Mouse (Mus musculus) ES-CJ7 (cell line): ENCODE measurements around the gene Ptger3.

Experiments used
- DNase-seq: peaks from one replicate; pipeline ENCODE4 v3.0.0; 2011; ENCODE audit warnings: low read depth, low spot score

Ptger3 gene

DNA sequence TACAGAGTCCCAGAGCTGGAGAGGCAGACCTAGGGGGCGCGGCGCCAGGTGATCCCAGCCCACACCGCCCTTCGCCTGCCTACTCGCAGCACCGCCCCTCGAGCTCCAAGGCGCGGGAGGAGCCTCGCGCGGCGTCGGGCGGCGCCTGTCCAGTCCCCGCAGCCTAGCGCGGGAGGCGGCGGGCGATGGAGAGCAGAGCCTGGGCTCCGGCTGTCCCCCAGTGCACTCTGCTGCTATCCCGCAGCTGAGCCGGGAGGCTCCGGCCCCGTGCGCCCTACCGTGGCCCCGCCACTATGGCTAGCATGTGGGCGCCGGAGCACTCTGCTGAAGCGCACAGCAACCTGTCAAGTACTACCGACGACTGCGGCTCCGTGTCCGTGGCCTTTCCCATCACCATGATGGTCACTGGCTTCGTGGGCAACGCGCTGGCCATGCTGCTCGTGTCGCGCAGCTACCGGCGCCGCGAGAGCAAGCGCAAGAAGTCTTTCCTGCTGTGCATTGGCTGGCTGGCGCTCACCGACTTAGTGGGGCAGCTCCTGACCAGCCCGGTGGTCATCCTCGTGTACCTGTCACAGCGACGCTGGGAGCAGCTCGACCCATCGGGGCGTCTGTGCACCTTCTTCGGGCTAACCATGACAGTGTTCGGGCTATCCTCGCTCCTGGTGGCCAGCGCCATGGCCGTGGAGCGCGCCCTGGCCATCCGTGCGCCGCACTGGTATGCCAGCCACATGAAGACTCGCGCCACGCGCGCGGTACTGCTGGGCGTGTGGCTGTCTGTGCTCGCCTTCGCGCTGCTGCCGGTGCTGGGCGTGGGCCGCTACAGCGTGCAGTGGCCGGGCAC, at the start of gene Ptger3:
Gene Ptger3, plus strand, starts transcription at position 168 of the 841 bp plus-strand sequence.
- DNase-seq: peak; percentile 62

DNA sequence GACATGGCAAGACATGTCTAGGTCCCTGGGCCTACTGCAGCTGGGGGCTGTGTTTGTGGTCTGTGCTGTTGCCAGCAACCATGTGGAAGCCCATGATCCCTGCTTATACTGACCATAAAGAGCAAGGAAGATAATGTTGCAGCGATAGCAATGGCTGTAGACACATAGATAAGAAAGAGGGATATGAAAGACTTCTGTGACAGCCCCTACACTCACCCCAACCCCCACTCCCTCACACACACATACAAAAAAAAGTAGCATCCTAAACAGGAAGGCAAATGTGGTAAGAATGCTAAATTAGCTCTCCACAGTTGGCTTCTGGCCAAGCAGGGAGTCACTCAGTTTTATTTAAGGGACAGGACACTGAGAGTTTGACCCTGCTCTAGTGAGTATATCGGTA, 48.7 kb upstream of the Ptger3 start:
- no peak for DNase-seq

DNA sequence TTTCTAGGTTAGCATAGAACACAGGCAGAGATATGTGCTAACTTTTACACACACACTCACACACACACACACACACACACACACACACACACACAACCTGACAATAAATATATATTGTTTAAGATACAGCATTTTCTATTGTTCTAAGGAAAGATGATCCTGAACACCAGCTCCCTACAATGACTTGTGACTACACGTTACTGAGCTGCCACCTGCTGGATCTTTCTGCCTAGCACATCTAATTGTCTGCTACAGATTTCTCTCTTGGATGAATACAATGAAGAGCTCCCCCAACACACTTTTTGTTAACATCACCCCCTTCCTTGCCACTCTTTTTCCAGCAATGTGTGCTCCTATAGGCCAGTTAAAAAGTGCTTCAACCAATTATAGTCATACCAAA, 46.3 kb upstream of the Ptger3 start:
- peak; percentile 63 for DNase-seq

DNA sequence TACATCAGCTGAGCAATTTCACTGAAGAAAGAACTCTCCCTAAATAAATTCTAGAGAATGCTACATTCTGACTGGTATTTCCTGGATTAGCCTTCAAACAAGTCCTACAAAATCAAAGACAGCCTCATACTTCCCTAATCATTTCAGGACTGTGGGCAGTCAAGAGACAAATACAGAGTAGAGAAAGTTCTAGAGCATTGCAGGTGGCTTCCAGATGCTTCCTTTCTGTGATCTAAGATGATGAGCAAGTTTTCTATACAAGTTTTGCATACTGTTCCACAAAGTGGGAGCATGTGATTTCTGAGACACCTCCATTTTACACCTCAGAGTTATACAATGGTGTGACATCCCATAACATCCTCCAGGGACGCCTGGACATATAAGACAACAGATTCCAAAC, 42.9 kb upstream of the Ptger3 start:
- DNase-seq: no peak

DNA sequence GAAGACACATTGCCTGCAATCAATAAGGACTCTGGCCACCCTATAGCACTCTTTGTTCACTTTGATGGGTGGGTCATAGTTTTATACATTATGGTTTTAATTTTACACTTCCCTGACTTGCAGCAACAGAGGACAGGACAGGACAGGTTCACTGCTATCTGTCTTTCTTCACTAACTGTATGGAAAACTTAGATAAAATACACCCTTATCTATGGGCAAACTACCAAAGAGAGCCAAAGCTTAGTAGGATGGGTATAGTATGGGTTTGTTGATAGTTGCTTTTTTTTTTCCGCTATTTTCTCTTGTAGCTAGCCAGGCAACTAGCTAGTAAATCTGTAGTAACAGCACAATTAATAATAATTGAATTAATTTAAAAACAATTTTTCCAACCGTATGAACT, 35.1 kb upstream of the Ptger3 start:
- DNase-seq: no peak

DNA sequence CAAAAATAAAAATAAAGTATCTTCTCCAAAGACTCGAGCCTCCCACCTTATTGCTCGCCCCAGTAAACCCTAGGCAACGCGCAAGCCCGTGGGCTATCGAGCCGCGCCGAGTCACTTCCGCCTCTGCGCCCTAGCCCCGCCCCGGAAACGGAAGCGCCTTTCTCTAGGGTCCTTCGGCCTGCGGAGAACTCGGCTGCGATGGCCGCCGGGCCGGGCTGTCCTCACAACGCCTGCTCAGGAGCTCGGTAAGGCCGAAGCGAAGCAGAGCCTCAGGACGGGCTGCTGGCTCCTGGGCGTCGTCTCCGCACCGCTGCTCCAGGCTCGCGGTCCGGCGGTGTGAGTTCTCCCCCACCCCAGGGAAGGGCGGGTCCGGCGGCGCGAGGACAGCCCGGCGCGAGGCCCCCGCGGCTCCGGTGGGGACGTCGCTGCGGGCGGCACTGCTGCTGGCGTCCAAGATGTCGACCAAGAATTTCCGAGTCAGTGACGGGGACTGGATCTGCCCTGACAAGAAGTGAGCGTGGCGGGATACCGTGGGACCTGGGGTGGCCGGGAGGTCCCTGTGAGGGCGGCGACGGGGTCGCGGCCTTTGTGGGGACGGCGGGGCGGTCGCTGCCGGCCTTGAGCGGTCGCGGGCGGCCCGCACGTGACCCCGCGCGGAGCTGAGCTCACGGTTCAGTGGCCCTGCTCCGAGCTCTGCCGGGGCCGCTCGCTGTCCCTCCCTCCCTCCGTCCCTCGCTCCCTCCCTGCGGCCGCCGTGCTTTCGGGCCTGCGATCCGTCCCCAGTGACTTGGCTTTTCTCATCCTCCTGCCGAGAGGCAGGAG, 32.5 kb upstream of the Ptger3 start, which contains the start of gene Zranb2:
Gene Zranb2, plus strand, starts transcription at position 197 of the 822 bp plus-strand sequence.
- peak; percentile 91 for DNase-seq

DNA sequence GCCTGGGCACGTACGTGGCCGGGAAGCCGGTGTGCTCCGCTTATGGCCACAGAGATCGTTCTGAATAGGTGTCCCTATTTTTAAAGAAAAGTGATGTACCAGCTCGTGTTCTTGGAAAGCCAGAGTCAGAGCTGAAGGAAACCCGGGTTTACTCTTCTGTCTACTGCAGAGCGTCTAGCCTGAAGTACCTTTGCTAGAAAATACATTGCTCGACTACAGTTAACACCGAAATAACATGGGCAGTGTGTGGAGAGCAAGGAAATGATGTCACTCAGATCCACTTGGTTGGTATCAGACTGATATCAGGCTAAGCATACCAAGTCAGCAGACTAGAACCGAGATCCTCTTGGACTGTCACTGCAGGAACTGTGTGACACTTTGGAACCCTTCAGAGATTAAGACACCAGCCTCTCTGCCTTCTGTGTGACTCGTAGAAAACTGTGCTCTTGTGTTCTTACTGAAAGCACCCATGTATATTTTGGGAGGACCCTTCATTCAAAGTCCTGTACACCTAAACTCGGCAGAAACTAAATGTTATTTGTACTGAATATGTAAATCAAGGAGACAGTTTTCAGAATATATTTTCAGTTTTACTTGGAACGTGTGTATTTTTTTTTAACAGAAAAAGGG, 31.8 kb upstream of the Ptger3 start:
- peak; percentile 40 for DNase-seq

DNA sequence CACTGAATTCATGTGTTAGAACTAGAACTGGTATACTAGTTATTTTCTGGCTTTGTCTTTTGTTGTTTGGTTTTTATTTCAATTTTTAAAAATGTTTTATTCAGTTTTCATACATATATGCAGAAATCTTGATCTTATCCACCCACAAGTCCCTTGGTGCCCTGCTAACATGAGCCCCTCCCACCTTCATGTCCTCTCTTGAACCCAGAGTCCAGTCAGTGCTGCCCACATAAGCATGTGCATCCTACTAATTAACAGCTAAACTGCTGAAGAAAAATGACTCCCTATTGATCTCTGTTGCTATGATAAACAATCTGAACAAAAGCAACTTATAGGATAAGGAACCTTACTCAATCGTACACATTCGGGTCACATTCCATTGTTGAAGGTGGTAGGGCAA, 17.4 kb upstream of the Ptger3 start:
- no peak for DNase-seq

DNA sequence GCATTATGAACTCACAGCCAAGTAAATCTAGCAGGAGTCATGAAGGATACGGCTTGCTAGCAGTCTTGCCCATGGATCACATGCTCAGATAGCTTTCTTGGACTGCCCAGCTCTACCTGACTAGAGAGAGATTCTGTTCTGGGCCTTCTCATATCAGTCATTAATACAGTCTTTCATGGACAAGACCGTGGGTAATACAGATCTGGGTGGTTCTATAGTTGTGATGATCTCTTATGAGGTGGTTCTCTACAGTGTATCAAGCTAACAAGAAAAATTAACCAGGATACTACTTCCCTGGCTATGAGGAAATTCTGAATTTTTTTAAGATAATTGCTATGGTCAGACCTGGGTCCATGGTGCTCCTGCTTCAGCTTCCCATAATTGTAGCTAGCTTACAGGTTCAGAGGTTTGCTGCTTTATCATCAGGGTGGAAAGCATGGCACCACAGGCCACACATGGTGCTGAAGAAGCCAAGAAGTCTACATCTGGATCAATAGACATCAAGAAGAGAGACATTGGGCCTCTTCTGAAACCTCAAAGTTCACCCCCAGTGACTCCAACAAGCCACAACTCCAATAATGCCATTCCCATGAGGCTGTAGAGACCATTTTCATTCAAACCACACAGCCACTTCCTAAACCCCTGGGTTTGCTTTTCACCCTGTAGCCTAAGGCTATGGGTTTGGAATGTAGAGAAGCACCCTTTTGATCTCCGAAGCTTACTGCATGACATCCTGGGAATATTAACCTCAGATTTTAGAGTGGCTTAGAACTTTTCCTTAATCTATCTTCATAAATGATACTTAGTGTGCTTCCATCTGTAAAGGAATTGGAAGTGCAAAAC, 16.7 kb upstream of the Ptger3 start:
- DNase-seq: no peak

DNA sequence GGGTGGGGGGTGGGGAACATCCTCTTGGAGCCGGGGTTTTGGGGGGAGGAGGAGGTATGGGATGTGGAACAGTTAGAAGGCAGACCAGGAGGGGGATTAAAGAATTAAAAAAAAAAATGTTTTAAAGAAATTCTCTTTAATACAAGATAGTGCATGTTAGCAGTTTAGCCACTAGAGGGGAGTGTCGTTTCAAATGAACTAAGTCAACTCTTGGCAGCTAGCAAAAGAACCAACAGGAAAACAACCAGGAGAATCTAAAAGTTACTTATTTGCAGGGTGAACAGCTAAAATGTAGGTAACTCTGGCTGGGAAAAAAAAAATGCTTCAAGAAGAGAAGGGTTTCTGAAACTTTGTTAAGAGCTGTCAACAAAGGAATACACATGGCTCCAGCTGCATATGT, 1.5 kb upstream of the Ptger3 start:
- peak; percentile 64 for DNase-seq

DNA sequence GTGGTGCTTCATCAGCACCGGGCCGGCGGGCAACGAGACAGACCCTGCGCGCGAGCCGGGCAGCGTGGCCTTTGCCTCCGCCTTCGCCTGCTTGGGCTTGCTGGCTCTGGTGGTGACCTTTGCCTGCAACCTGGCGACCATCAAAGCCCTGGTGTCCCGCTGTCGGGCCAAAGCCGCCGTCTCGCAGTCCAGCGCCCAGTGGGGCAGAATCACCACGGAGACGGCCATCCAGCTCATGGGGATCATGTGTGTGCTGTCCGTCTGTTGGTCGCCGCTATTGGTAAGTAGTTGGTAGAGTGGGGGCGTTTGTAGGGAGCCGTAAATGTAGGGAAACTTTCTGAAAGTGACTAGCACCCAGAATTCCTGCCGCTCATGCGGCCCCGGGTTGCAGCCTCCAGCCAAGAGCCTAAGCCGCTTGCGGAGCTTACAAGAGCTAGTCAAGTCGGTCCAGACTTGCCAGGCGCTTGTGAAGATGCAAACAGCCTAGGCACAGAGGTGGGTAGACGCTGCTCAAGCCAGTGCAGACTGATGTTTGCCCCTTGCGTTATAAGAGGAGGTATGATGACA, 957 bp downstream of the Ptger3 start:
- peak; percentile 30 for DNase-seq

DNA sequence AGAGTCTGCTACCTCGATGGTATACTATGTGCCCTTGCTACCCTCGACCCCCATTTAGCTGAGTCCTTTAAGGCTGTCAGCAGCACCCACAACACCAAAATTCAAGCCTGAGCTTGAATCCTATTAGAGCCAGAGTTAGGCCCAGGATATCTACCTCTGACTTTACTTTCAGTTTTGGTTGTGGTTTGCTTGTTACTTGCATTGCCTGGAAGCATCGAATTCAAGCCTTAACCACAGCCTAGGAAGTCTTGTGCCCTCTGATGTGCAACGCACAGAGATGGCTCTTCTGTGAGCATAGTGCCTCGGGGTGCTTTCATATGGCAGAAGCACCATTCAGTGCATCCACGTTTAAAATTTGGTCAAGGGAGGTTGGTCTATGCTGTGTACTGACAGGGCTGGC, 5.3 kb downstream of the Ptger3 start:
- no peak for DNase-seq

DNA sequence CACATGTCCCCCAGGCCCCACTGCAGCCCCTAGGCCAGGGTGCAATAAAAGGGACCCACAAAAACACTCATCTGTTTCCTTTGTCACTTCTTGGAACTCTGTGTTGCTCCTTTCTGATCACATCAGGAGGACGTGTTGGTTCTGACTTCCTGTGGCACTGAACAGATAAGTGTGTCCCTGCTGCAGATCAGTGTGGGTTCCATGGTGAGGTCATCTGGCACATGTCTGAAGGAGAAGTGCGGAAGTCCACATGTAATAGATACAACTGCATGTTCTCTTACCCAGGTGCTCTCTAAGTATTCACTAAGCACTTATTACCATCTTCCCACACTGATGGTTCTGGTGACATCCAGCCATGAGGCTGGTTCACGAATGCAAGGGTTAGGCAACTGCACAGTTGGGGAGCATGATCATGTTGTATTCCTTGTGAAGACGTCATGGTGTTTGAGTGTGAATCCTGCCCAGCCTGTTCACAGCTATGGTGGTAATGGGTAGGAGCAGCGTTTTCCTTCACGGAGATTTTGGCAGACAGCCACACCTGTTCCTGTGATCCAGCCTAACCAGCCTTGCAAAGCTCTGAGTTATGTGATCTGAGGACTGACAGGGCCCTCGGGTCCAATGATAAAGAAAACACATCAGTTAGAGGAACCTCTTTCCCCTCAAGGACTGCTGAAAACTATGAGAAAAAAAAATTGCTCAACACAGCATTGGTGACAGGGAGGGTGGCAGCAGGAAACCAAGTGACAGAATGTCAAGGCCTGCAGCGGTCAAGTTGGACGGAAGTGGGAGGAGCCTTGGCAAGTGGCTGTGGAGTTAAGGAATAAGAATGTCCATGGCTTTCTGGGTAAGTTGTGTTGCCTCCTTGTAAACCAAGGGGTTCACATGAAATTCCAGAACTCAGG, 9.0 kb downstream of the Ptger3 start:
- no peak for DNase-seq

DNA sequence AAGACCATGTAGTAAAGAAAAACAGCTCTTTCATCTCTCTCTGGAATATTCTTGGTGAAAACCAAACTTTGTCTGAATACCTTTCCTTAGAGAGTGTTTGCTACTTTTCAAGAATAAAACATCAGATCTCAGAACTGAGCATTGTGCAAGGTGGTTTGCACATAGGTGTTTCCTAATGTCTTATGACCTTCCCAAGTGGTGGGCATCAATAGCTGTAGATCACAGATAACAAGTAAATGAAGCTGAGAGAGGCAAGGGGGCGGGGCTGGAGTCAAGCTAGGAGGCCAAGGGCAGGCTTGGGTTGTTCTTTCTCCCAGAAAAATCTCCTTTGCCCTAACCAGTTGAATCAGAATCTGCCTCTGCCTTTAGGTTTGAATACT, 9.6 kb downstream of the Ptger3 start:
- DNase-seq: no peak

DNA sequence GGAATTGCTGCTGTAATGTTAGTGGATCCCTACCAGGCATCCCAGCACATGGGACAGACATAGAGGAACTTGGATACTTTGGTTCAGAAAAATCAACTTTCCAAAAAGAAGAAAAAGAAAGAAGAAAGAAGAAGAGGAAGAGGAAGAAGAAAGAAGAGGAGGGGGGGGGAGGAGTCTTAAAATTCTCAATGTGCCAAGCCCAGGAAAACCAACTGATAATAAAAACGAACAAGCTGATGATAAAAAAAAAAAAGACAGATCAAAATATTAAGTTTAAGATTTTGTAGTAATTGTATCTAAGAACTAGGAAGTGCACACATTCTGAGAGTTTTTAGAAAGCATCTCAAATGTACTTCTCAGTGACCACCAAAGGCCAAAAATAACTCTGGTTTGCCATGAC, 10.2 kb downstream of the Ptger3 start:
- no peak for DNase-seq

DNA sequence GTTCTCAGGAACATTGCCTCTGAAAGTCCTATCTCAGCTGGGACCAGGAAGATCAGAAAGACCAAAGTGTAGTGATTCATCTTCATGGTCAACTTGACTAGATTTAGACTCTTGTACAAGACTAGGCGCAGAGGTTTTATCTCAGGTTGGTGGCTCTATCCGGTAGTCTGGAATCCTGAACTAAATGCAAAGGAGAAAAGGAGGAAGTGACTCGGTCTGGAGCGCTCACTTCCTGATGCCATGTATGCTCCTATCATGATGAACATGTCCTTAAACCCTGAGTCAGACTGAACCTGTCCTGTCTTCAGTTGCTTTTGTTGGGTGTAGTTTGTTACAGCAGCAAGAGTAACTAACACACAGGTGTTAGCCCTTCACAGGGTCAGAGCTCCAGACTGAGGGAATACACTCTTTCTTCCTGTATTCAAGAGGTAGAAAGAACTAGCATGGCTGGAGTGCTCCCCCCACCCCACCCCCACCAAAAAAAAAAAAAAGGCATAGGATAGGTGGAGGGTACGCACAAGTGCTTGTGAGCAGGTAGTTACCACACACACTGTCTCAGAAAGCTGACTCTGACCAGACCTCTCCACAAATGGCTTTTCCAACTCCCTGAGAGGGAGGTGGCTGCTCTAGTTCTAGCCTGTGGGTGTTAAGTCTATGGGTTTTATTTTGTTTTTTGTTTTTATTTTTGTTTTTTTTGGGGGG, 11.9 kb downstream of the Ptger3 start:
- no peak for DNase-seq

DNA sequence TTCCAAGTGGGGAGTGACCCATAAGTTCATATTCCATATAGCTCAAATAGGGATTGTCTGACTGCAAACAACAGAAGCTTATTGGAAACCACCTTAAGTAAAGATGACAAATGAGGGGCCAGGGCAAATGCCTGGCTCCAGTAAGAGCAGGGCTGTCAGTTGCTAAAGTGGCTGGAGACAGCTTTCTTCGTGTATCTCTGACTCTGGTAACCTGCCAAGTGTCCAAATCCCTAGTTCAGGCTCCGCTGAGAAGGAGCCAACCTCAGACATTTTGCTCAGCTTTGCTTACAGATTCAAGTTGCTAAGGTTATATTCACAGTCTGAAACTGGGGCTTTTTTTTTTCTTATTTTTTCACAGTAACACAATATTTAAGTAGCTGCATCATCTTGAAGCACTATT, 12.7 kb downstream of the Ptger3 start:
- DNase-seq: no peak

DNA sequence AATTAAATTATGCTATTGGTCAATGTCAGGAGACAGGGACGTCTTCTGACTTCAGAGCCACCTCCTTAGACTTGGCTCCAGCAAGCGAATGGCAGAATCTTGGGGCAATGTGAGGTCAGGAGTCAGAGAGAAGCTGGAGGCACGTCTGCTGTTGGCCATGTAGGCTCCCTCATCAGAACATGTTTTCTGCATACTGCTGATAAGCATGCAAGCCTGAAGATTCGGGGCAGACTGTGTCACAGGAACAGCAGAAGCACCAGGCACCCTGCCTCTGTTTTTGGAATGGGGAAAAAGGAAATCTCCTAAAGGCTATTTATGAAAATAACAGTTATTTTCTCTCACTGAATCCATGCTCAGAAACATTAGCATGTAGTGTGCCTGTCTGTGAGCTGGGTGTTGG, 13.6 kb downstream of the Ptger3 start:
- no peak for DNase-seq

DNA sequence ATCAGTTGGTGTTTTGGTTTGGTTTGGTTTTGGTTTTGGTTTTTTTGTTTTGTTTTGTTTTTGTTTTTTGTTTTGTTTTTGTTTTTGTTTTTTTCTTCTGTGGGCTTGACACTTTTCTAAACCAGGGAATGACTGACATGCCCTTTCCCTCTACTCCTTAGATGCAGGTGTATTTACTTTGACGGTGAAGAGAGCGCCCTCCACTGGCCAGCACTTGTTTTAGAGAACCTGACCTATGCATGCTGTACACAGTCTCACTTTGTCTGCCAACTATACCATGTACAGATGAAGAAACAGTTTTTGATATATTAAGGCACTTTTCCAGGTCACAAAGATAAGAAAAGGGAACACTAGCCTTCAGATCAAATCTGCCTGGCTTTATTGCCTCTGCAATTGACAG, 15.1 kb downstream of the Ptger3 start:
- peak; percentile 16 for DNase-seq
